Mouse (Mus musculus): ENCODE data around the gene Alpk1.

DNA sequence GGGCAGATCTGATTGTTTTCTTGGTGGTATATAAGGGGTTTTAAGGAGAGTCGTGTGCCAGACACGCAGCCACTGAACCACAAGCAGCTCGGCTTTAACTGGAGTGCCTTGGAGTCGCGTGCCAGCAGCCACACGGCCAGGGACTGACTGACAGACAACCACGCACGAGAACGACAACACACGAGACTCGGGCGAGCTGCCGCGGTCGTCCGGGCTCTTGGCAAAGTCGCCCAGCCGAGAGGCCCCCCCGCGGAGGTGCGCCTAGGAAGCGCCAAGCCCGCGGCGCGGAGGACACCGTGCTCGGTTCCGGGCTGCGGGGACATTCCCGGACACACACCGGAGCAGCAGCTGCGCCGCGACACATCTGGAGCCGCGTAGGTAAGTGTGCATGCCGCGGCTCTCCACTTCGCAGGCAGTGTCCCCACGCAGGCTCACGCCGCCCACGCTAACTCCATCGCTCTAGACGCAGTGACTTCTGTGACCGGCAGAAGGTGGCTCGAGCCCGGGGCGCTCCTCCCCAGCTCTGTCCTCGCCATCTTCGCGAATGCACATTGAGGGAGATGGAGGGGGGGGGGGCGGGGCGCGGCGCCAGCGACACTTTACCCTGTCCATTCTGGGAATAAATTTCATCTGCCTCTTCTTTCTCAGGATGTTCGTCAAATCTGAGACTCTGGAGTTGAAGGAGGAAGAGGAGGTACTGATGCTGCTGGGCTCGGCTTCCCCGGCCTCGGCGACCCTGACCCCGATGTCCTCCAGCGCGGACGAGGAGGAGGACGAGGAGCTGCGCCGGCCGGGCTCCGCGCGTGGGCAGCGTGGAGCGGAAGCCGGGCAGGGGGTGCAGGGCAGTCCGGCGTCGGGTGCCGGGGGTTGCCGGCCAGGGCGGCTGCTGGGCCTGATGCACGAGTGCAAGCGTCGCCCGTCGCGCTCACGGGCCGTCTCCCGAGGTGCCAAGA, 147.0 kb downstream of the Alpk1 start, which contains the start of gene Neurog2:
- TF ChIP-seq POLR2A (IDR thresholded peaks at IDR 0.05; ENCODE audit: low read depth, low read length) (no peak), CTCF (IDR thresholded peaks at IDR 0.05; ENCODE audit: extremely low read depth, insufficient read length, insufficient replicate concordance, low read depth, low read length) (no peak)
